Mouse (Mus musculus) CD4-positive, CD25-positive, alpha-beta regulatory T cell, adult 4 months (primary cell): ENCODE data around the gene 4930539E08Rik. TPM values are rescaled to one million over a fixed set of nuclear protein-coding genes. Genes with fewer than 3 reads are reported as not detected.

Experiments
- ATAC-seq: one replicate; pipeline ENCODE4 v1.8.0; 2017
- polyA plus RNA-seq, 2 experiments: library from polyadenylated mRNA; unstranded; fragments of 100-300 nt; shearing (Covaris generic); gene quantifications; one replicate each; pipeline ENCODE4 v1.2.1; 2017

The 4930539E08Rik gene
- polyA plus RNA-seq, 2 experiments from 2014 or later, result 2.0 to 3.4 TPM

DNA sequence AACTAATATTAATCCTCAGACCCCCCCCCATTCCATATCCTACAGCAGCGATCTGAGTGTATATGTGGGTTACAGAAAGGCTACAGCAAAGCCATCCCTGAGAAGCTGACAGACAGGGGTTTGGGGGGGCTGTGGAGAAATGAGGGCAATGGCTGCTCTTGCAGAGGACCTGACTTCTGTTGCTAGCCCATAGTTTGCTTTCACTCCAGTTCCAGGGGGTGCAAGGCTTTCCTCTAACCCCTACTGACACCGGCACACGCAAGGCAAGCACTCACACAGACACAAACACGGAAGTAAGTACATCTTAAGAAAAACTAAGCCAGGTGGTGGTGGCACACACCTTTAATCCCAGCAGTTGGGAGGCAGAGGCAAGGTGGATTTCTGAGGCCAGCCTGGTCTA lies 14.2 kb upstream of the 4930539E08Rik start:
- ATAC-seq, result no peak

DNA sequence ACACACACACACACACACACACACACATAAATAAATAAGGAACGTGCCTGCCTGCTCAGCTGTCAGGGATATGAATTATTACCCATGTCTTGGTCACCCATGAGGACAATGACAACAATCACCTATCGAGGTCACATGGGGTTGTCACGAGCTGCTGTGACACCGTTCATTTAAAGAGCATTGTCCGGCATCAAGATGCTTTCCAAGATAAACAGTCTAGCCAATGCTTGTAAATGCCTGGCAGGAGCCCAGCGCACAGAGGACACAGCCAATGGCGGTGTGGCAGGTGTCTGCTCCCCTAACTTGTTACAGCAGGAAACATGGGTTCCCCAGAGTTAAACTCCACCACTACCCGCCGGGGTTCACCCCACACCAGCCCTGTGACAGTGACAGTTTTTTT lies 12.9 kb upstream of the 4930539E08Rik start:
- no peak for ATAC-seq

DNA sequence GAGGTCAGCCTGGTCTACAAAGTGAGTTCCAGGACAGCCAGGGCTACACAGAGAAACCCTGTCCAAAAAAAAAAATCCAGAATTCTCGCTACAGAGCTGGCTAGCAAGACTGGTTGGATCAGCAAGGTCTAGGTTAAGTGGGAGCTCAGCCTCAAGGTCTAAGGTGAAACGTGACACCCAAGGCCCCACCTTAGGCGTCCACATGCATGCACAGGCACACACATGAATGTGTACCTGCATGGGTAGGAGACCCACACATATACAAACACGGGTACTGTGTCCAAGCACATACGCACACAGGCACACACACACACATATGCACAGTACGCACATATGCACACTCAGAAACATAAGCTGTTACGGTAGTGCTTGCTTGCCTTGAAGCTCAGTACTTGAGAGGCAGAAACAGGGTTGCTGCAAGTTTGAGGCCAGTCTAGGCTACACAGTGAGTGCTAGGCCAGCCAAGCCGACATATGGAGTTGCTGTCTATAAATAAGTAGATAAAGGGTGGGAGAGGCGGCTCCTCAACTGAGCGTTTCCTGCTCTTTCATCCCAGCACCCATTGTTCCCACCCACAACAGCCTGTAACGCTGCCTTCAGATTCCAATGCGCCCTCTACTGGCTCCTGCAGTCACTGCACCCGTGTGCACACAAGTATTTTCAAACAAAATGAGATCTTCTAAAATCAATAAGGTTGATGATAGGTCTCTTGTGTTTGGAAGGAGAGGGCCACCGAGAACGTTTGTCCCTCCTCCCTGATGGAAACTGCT lies 11.9 kb upstream of the 4930539E08Rik start:
- ATAC-seq, result peak; percentile 58

DNA sequence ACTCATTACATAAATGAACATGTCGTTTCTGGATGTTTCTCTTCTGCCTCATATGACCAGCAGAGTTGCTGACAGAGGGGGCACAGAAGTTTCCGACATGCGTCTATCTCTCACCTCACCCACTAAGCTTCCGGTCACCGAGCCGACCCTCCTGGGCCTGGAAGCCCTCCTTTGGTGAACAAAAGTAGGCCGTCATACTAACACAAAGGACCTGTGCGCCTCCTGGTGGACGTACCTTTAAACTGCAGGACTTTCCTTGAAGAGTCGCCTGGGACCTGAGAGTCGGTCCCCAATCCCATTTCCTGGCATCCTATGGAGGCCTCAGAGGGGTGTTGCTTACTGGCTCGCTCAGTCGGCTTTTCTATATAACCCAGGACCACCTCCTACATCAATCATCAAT lies 11.3 kb upstream of the 4930539E08Rik start:
- peak; percentile 43 for ATAC-seq

DNA sequence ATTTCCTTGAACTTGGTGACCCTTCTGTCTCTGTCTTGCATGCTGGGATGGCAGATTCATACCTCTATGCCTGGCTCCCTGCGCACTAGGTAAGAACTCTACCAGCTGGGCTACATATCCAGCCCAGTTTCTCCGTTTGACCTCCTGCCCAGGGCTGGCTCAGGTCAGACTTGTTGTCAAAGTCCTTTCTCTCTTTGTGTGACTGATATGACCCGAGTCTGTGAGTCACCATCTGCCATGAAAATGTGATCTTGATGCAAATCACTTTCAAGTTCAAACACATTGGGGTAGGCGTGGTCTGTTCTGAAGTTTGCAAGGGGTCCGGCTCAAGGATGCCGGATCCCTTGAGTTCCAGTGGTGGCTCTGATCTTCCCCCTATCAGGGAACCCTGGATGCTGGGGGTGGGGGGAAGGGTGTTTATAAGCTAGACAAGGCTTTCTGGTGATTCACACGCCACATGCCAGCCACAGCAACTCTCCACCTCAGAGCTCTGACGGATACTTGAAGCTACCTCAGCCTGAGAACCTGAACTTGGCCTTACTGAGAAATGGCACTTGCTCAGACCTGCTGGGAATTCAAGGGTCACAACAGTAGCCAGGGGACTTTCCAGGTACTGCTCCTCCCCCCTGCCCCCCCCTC lies 10.0 kb upstream of the 4930539E08Rik start:
- no peak for ATAC-seq

DNA sequence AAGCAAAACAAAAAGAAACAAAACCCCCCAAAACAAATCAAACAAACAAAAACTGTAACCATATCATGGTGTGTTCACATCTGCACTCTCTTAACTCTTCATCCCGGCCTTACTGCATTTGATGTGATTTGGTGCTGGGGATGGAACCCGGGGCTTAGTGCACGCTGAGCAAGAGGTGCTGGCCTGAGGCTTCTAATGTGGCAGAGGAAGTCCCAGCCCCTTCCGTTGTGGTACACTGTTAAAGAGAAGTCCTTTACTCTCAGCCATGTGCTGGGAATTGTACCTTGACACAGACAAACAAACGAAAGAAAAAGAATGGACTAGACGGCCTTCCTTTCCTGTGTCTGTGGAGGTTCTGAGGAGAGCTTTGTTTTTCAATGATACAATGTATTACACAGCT lies 7.0 kb upstream of the 4930539E08Rik start:
- ATAC-seq, result no peak

DNA sequence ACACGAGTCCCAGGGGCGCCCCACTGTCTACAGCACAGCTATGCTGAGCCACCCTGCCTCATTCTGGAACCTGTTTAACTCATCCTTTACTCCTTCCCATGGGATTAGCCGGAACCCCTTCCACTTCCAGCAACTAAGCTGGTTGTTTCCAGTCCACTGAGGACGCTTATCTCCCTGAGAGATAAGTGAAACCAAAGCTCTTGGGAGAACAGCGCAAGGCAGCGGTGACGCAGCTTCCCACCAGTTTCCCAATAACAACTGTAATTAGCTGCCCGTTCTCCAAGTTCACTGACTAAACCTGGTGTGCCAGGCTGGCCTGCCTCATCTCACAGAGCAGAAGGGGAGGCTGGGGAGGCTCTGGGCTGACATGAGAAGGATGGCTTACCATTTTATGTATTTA lies 6.0 kb upstream of the 4930539E08Rik start:
- ATAC-seq, result no peak

DNA sequence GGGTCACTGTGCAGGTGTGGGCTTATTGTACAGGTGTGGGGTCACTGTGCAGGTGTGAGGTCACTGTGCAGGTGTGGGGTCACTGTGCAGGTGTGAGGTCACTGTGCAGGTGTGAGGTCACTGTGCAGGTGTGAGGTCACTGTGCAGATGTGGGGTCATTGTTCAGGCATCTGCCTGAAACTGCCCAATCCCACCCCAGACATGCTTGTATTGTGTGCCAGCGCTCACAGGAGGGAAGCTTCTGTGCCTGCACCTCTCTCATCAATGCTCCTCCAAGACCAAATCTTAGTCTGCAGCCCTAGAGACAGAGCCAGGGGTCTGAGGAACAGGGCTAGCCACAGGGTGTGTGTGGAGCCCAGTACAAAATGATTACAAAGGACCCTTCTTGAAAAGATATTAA lies 1.4 kb upstream of the 4930539E08Rik start:
- ATAC-seq, result no peak

DNA sequence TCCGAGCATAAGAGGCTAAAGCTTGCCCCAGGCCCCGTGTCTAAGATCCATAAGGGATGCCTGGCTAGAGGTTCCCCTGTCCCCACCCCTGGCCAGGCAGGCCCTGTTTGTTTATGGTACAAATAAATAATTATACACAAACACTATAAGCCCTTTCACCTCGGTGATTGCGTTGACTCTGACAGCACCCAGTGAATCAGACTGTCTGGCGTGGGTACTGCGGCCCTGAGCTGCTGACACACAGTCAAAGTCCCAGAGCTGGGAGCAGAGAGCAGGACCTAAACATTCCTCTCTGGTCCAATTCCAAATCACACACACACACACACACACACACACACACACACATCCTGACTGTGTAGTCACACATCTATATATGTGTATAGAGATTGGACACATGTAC lies 1.2 kb downstream of the 4930539E08Rik start:
- ATAC-seq, result no peak

DNA sequence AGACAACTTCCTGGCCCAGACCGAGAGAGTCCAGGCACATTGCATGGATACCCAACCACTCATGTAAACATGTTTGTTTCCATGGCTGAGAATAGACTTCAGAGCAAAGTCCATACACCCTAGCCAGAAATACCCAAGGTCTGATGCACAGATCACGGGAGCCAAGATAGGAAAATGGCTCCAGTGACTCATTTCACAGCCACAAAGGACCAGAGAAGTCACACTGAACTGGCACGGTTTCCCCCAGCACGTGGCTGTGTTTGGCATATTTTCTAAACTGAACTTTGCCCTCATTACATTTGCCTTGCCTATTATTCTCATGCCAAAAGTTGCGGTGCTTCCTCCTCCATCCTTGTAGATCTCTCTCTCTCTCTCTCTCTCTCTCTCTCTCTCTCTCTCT lies 1.9 kb downstream of the 4930539E08Rik start:
- ATAC-seq, result no peak

DNA sequence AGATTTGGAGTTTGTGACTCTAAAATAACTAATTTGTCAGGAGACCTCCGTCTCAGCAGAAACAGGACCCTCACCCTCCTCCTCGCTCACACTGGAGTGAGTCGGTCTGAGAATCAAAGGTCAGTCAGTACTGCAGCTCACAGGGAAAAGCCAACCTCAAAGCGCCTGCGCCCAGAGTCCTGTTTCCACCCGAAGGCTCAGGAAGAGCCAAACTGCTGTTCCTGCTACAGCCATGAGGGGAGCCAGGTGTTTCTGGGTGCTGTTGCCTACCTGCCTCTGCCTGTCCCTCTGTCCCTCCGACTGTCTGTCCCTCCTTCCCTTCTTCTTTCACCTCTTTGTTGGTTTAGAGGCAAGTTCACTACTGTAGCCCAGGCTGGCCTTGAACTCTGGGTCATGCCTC lies 5.0 kb downstream of the 4930539E08Rik start:
- no peak for ATAC-seq

DNA sequence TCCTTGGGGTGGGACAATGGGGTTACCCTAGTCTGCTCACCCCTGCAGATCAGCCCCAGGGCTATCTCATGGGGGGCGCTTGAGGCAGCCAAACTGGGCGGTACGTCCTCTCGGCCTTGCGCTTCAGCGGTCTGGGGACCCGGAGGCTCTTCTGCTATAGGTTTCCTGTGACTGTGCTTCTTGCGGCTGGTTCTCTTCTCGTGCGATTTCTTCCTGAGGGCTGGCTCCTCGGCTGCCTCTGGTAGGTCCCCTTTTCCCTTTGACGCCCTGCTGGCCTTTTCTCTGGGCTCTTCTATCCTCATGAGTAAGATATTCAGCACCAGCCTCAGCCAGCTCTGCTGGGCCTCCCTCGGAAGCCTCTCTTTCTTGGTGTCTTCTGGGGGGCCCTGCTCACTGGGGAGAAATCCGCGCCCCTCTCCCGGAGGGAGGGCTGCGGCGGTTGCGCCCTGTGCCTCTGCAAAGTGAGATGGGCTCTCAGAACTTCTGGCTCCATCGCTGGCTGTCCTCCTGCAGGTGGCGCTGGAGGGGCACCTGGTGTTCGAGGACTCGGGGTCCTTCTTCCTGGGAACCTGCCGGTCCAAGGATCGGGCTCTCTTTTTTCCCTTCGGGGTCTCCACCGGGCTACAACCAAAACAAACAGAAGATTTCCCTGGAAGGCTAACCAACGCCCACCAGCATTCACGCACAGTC lies 5.7 kb downstream of the 4930539E08Rik start:
- peak; percentile 32 for ATAC-seq

DNA sequence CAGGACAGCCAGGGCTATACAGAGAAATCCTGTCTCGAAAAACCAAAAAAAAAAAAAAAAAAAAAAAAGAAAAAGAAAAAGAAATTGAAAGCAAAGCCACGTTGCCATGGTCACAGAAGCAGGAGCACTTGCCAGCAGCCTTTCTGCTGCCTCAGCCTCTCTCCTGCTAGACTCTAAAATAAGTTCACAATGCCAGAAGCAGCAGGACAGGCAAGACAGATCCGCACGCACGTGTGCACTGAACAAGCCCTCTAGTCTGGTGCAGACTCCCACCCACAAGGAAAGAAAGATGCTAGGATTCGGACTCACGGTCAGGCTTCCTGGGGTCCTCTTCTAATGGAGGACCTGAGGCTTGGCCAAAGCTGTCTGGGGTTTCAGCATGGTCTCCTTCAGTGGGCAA lies 7.2 kb downstream of the 4930539E08Rik start:
- peak; percentile 45 for ATAC-seq

DNA sequence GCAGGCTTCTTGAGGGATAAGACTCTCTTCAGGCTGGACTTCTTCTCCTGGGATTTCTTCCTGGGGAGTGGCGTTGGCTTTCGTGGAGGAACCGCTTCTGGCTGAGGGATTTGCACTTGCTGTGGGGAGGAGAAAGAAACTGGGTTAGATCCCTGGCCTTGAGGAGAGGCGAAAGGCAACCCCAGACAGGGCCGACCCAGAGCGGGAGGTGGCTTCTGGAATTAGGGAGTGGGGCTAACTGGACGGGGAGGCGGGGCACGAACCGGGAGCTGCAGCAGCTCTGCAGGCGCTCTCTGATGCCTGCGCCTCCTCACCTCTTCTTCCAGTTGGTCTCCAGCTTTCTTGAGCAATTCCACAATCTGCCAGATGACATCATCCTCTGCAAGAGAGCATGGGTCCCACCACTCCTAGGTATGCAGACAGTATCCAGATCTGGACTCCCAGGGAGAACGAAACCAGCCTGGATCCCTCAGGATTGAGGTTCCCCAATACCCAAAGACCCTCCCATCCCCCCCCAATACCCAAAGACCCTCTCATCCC lies 9.7 kb downstream of the 4930539E08Rik start:
- ATAC-seq, result no peak

DNA sequence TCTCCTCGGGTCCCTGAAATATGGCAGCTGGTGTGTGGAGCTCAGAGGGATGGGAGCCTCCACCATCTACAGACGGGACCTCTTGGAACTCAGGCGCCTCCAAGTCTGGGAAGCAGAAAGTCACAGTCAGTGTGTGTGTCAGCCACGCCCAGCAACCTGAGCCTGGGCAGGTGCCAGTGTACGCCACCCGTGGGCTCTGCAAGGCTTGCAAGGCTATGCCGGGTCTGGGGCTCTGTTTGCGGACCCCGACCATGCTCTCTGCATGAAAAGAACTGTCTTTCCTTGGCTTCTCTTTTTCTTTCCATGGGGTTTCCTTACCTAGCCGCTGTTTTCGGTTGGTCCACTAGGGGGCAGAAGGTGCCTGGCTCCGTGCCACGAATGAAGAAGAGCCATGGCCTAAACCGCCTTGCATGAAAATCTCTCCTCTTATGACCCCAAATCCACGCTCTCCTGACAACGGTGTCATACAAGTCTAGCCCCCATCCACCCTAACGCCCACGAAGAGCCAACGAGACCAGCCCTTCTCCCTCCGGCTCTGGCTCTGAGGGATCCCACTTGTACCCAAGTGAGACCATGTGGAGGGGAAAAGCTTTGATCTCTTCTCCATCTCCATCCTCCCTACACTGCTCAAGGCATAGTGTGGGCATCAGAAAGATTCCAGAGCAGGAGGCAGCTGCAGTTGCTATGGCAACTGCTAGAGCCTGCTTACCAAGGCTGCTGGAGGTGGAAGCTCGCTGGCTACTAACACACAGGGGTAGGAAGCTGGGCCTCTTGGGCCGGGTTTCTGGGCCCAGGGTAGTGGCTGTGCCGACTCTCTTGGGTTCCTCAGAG lies 10.4 kb downstream of the 4930539E08Rik start:
- ATAC-seq, result no peak

DNA sequence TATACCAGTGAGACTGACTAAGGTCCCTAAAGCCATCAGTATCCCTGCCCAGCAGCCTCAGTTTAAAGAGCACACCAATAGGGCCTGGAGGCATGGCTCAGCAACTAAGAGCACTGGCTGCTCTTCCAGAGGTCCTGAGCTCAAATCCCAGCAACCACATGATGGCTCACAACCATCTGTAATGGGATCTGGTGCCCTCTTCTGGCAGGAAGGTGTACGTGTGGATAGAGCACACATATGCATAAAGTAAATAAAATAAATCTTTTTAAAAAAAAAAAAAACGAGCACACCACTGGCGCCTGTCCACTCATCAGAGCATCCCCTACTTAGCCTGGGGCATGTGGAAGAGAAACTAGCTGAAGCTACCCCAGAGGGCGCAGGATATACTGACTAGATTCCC lies 13.6 kb downstream of the 4930539E08Rik start:
- no peak for ATAC-seq

DNA sequence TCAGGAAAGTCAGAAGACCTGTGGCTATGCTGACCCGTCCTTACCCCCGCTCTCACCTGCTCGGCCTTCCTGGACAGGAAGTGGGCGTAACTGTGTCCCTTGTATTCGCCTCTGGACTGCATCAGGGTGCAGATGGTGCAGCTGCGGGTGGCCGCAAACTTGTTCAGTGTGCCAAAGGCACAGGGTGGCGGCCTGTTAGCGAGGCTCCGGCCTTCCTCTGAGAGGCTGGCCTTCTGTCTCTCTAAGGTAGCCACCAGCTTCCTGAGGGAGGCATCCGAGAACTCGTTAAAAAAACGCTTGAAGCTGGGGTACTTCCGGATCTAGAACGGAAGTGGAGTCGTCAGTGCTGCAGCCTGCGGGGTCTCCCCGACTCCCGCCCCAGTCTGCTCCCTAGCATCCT lies 15.7 kb downstream of the 4930539E08Rik start:
- no peak for ATAC-seq

DNA sequence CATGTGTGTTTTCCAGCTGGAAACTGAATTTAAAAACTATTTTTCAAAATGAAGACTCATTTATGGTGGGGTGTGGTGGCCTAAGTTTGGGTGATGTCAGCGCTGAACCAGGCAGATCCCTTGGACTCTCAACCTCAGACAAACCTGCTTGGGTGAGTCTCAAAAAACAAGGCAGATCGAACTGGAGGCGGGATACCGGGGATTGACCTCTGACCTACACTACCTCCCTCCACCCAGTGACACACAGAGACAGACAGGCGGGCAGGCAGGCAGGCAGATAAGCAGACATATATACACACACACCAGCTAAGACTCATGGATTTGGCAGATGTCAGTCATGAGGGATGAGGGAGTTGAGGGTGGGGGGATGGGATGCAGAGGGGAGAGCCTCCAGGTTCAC lies 16.9 kb downstream of the 4930539E08Rik start:
- ATAC-seq, result no peak

DNA sequence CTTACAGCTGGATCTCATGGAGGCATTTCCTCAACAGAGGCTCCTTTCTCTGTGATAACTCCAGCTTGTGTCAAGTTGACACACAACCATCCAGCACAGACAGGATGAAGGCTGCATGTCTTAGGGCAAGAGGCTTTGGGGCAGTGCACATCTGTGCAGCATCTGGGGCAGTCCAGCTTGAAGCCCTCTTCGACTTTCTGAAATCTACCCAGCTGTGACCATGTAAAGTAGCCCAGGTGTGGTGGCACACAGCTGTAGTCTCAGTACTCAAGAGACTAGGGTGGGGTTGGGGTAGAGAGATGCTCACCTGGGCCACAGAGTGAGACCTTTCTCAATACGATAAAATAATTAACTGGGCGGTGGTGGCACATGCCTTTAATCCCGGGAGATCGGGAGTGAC lies 17.3 kb downstream of the 4930539E08Rik start:
- ATAC-seq, result no peak

DNA sequence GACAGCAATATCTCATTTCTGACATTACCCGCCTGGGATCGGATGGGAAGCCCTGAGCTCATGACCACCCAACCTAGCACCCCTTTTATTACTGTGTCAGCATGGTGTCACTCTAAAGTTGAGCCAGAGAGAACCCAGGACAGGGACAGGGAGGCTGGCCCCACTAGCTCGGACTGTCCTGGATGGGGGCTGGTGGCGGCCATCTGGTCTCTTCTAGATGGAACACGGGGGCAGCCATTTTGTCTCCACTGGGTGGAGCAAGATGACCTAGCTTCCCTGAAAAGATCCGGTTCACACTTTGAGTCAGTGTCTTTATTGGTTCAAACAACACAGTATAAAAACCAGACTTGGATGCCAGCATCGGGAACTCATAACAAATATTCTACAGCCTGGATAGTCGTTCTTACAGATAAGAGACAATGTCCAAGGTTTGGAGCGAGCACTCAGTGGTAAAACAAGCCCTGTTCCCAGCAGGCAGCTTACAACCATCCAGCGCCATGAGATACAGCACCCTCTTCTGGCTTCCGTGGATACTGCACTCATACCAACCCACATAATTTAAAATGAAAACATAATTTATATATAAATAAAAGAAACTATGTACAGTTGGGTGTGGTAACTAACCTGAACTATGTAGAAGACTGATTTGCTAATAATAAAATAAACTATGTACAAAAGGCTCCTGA lies 18.9 kb downstream of the 4930539E08Rik start:
- no peak for ATAC-seq

DNA sequence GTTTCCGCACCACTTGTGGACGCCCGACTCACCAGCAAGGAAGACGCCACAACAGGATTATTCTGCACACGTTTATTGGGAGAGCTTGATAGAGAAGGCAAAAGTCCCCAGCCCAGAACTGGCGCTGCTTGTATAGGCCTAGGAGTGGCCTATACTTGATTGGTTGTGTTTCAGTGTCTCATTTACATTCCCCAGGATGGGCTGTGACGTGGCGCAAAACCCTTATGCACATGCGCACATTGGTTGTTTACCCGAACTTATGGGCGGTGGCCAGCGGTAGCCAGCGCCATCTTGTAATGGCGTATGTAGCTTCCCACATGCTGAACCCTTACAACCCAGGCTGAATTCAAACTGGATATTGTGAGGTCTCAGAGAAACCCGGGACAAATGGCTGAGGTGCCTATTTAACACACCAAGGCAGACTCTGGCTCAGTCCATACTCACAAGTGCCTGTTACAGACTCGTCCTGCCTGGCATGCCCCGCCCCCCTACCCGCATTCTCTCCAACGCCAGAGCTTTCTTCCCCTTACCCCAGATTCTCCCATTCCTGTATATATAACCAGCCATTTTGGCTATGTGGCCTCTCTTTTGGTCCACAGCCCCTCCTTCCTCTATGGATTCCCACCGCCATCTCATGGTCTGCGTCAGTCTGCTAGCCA lies 19.8 kb downstream of the 4930539E08Rik start:
- ATAC-seq, result no peak
